In the genomic region with DNA sequence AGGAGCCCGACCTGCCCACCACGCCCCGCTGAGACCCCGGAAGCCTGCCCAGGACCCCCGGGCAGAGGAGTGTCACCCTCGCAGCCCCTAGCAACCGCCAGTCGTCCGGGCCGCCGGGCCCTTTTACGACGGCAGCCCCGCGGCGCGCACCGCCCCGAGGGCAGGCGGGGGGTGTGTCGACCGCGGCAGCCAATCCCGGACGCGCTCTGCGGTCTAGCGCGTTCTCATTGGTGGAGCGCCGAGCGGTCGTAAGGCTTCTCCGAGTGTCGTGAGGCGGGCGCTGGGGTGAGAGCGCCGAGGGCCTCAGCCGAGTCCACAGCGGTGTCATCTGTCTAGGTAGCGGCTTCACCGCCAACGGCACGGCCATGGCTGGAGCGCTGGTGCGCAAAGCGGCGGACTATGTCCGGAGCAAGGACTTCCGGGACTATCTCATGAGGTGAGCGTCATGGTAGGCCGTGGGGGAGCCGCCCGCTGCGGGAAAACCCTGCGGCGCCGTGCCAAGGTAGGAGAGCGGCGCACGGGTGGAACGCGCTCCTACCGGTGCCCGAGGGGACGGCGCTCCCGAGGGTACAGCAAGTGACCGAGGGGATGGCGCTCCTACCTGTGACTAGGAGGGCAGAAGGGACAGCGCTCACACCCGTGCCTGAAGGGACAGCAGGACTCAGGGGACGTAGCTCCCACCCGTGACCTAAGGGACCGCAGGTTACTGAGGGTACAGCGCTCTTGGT, we compare ENCODE assay signal across 8 mouse cellular contexts. TPM values are rescaled to one million over a fixed set of nuclear protein-coding genes. Genes with fewer than 3 reads are reported as not detected.
A peak's percentile ranks its signal among the peaks of the same experiment; 100 is the strongest.
DNase-seq lines count a peak whose midpoint lies in the region; ATAC-seq and TF ChIP-seq lines count a peak whose summit lies in the region.

No protein-coding gene starts in this region.

- H3K27me3 ChIP-seq in forebrain, embryonic 15.5 days: no peaks in the 10 kb centered on the region
- no peaks in the 10 kb centered on the region for H3K27me3 ChIP-seq in lung, embryonic 14.5 days (ENCODE audit: insufficient read depth, low read length)
- no peaks in the 10 kb centered on the region for H3K27me3 ChIP-seq in thymus, adult 2 months (ENCODE audit: control insufficient read depth, insufficient read depth, low read length)

- peak; percentile 99 for ATAC-seq in forebrain, embryonic 15.5 days (replicated peaks)
- peak; percentile 99 for ATAC-seq in lung, embryonic 14.5 days (ENCODE audit: insufficient read depth)

- H3K27ac ChIP-seq in forebrain, embryonic 15.5 days (replicated peaks): peak overlapping the region; percentile 93
- H3K27ac ChIP-seq in layer of hippocampus, adult 2 months: peak overlapping the region; percentile 100
- H3K27ac ChIP-seq in lung, embryonic 14.5 days (ENCODE audit: low read depth): peak overlapping the region; percentile 95
- H3K27ac ChIP-seq in olfactory bulb, adult 2 months (ENCODE audit: insufficient read depth, low read depth, low read length): peak overlapping the region; percentile 97
- H3K27ac ChIP-seq in thymus, adult 2 months (ENCODE audit: control insufficient read depth, insufficient read depth, low read length): peak overlapping the region; percentile 96

- H3K4me3 ChIP-seq in forebrain, embryonic 15.5 days: peak overlapping the region; percentile 80
- H3K4me3 ChIP-seq in layer of hippocampus, adult 2 months: peak overlapping the region; percentile 94
- H3K4me3 ChIP-seq in lung, embryonic 14.5 days (ENCODE audit: low read depth, low read length): peak overlapping the region; percentile 90
- H3K4me3 ChIP-seq in olfactory bulb, adult 2 months (ENCODE audit: insufficient read depth, low read depth, low read length): peak overlapping the region; percentile 91
- H3K4me3 ChIP-seq in thymus, adult 2 months (ENCODE audit: control insufficient read depth, insufficient read depth, low read length): peak overlapping the region; percentile 74

- H3K36me3 ChIP-seq in forebrain, embryonic 15.5 days: no peaks in the 10 kb centered on the region
- no peaks in the 10 kb centered on the region for H3K36me3 ChIP-seq in lung, embryonic 14.5 days (ENCODE audit: insufficient read depth)
- H3K36me3 ChIP-seq in thymus, adult 2 months (ENCODE audit: control insufficient read depth, insufficient read depth, low read length): no peaks in the 10 kb centered on the region

- H3K4me1 ChIP-seq in forebrain, embryonic 15.5 days: peaks cover 25% of the 10 kb centered on the region
- H3K4me1 ChIP-seq in lung, embryonic 14.5 days (ENCODE audit: insufficient read depth): 0 out of 2 replicates have a peak, but pooled peaks cover 3% of the 10 kb centered on the region
- peaks cover 12% of the 10 kb centered on the region; the same call in 1 of the 2 replicates for H3K4me1 ChIP-seq in olfactory bulb, adult 2 months (ENCODE audit: control insufficient read depth, insufficient read depth, low read length)
- H3K4me1 ChIP-seq in thymus, adult 2 months (replicated peaks; ENCODE audit: control insufficient read depth, insufficient read depth, low read length): peaks cover 12% of the 10 kb centered on the region

- peak; percentile 95 for DNase-seq in ES-CJ7 (ENCODE audit: low read depth, low spot score)
- DNase-seq in cerebellum, adult 11 months: peak; percentile 96
- peak; percentile 93 to 95 for DNase-seq in heart, postnatal 36 days
- peak; percentile 93 to 95 for DNase-seq in layer of hippocampus, adult 2 months (ENCODE audit: low spot score in 2 of 2)
- DNase-seq in lung, embryonic 14.5 days: peak; percentile 98
- DNase-seq in thymus, adult 2 months: peak; percentile 95

- peak overlapping the region; percentile 99 for H3K4me2 ChIP-seq in forebrain, embryonic 15.5 days (replicated peaks)
- H3K4me2 ChIP-seq in lung, embryonic 14.5 days: peak overlapping the region; percentile 100

- under 1% methylated on average over 77 of the region's 77 CpGs for WGBS in forebrain, embryonic 15.5 days
- WGBS in lung, embryonic 14.5 days: under 1% methylated on average over 75 of the region's 77 CpGs
- WGBS in olfactory bulb, adult 2 months: under 1% methylated on average over 77 of the region's 77 CpGs
- under 1% methylated on average over 77 of the region's 77 CpGs for WGBS in thymus, adult 2 months

- peak; percentile 96 for TF ChIP-seq POLR2A in olfactory bulb, adult 2 months (IDR thresholded peaks at IDR 0.05; ENCODE audit: insufficient read depth, low read depth, low read length)
- TF ChIP-seq POLR2A in thymus, adult 2 months (IDR thresholded peaks at IDR 0.05; ENCODE audit: control insufficient read depth, extremely low read depth, insufficient read depth, low read length, poor library complexity): peak; percentile 92

- intact Hi-C loops in heart, postnatal 36 days (cut with DNase I): loop anchor here (2.0 to 10.0 kb wide), 2 partner anchors 27 to 521 kb away; a partner anchor contains a TSS

- H3K9ac ChIP-seq in forebrain, embryonic 15.5 days (replicated peaks): peak overlapping the region; percentile 67
- H3K9ac ChIP-seq in lung, embryonic 14.5 days: peak overlapping the region; percentile 79

- peak; percentile 69 for TF ChIP-seq CTCF in layer of hippocampus, adult 2 months (conservative IDR thresholded peaks at IDR 0.05)
- TF ChIP-seq CTCF in lung, embryonic 14.5 days (IDR thresholded peaks at IDR 0.05; ENCODE audit: low read depth): peak; percentile 55
- TF ChIP-seq CTCF in olfactory bulb, adult 2 months (IDR thresholded peaks at IDR 0.05; ENCODE audit: insufficient read depth, low read depth, low read length): no peak
- peak; percentile 57; the same call in 1 of the 2 replicates for TF ChIP-seq CTCF in thymus, adult 2 months (IDR thresholded peaks at IDR 0.05; ENCODE audit: borderline replicate concordance, control insufficient read depth, extremely low read depth, insufficient read depth, low read length, poor library complexity)

- H3K9me3 ChIP-seq in forebrain, embryonic 15.5 days: no peaks in the 10 kb centered on the region
- H3K9me3 ChIP-seq in lung, embryonic 14.5 days (ENCODE audit: low read depth, low read length): no peaks in the 10 kb centered on the region

RNA-seq across cellular contexts. Expression of a gene that starts 1.0 kb away (rescaled TPM):
- 303 and 312 TPM in 2 replicates for polyA plus RNA-seq in forebrain, embryonic 15.5 days (2015; fragmentation: Nextera tagmentation; extraction: Ambion mirVana)
- 100 to 1,000 TPM; 805 to 817 TPM for total RNA-seq in heart, postnatal 36 days (2021)
- total RNA-seq in layer of hippocampus, adult 2 months (2021): 100 to 1,000 TPM; 138 to 143 TPM
- polyA plus RNA-seq in lung, embryonic 14.5 days (2014; fragmentation: Nextera tagmentation; extraction: Ambion mirVana): 154 and 160 TPM in 2 replicates
- polyA plus RNA-seq in olfactory bulb, adult 2 months (2012; ENCODE audit: insufficient read depth, insufficient read length, low replicate concordance, missing spikeins): not detected in 2 replicates
- polyA plus RNA-seq in thymus, adult 2 months (2012; rRNA removed): 96.5 and 127 TPM in 2 replicates

RNA-seq across cellular contexts. Expression of a gene that starts 27.2 kb away (rescaled TPM):
- polyA plus RNA-seq in forebrain, embryonic 15.5 days (2015; fragmentation: Nextera tagmentation; extraction: Ambion mirVana): 148 and 157 TPM in 2 replicates
- 10 to 100 TPM; 13.9 to 16.6 TPM for total RNA-seq in heart, postnatal 36 days (2021)
- 10 to 100 TPM; 48.4 to 61.5 TPM for total RNA-seq in layer of hippocampus, adult 2 months (2021)
- polyA plus RNA-seq in lung, embryonic 14.5 days (2014; fragmentation: Nextera tagmentation; extraction: Ambion mirVana): 61.0 and 67.4 TPM in 2 replicates
- not detected in 2 replicates for polyA plus RNA-seq in olfactory bulb, adult 2 months (2012; ENCODE audit: insufficient read depth, insufficient read length, low replicate concordance, missing spikeins)
- polyA plus RNA-seq in thymus, adult 2 months (2012; rRNA removed): 107 and 117 TPM in 2 replicates

RNA-seq across cellular contexts. Expression of a gene that starts 47.8 kb away (rescaled TPM):
- polyA plus RNA-seq in forebrain, embryonic 15.5 days (2015; fragmentation: Nextera tagmentation; extraction: Ambion mirVana): not detected in 2 replicates
- total RNA-seq in heart, postnatal 36 days (2021): not detected
- total RNA-seq in layer of hippocampus, adult 2 months (2021): under 1 TPM in 1 of 2 experiments, not detected in 1; 0.31 TPM
- polyA plus RNA-seq in lung, embryonic 14.5 days (2014; fragmentation: Nextera tagmentation; extraction: Ambion mirVana): not detected in 2 replicates
- polyA plus RNA-seq in olfactory bulb, adult 2 months (2012; ENCODE audit: insufficient read depth, insufficient read length, low replicate concordance, missing spikeins): not detected in 2 replicates
- 12.1 and 13.6 TPM in 2 replicates for polyA plus RNA-seq in thymus, adult 2 months (2012; rRNA removed)

RNA-seq across cellular contexts. Expression of a gene that starts 53.6 kb away (rescaled TPM):
- 11.5 and 12.8 TPM in 2 replicates for polyA plus RNA-seq in forebrain, embryonic 15.5 days (2015; fragmentation: Nextera tagmentation; extraction: Ambion mirVana)
- total RNA-seq in heart, postnatal 36 days (2021): under 1 TPM; 0.17 to 0.22 TPM
- 10 to 100 TPM; 18.0 to 19.3 TPM for total RNA-seq in layer of hippocampus, adult 2 months (2021)
- 2.1 and 2.3 TPM in 2 replicates for polyA plus RNA-seq in lung, embryonic 14.5 days (2014; fragmentation: Nextera tagmentation; extraction: Ambion mirVana)
- not detected in 2 replicates for polyA plus RNA-seq in olfactory bulb, adult 2 months (2012; ENCODE audit: insufficient read depth, insufficient read length, low replicate concordance, missing spikeins)
- polyA plus RNA-seq in thymus, adult 2 months (2012; rRNA removed): 0.74 and 1.3 TPM in 2 replicates

Comparison
In these comparisons a context has a peak if more than half of its experiments do, and no peak if none do; other contexts are left out.
1. Peak in every context shown above with its lines: DNase-seq, ATAC-seq, H3K4me3 ChIP-seq and H3K27ac ChIP-seq.
2. RNA of a gene that starts 1.0 kb away (polyA plus RNA-seq): 303 to 312 TPM in forebrain, embryonic 15.5 days, 154 to 160 TPM in lung, embryonic 14.5 days and 96.5 to 127 TPM in thymus, adult 2 months; not detected in olfactory bulb, adult 2 months; every median in the first group is over 10 times any median in the second.
3. RNA of a gene that starts 47.8 kb away (polyA plus RNA-seq): 12.1 to 13.6 TPM in thymus, adult 2 months; not detected in forebrain, embryonic 15.5 days, not detected in lung, embryonic 14.5 days and not detected in olfactory bulb, adult 2 months; every median in the first group is over 10 times any median in the second.